Mouse (Mus musculus) MEL (cell line): Measurements from ENCODE around the gene Gm17469. TPM values are rescaled to one million over a fixed set of nuclear protein-coding genes. Genes with fewer than 3 reads are reported as not detected.
"Not testable (repeated sequence)": the region's sequence is repeated elsewhere in the genome, so short reads cannot be mapped to it uniquely, and the experiment has no call there.

Experiments
- DNase-seq: peaks from one replicate; pipeline ENCODE4 v3.0.0; 2011; ENCODE audit warnings: low read depth, low spot score
- H3K27ac ChIP-seq: 2 replicates; pipeline ENCODE4 v1.5.1; 2012; ENCODE audit warnings: low read depth, mild to moderate bottlenecking, control low read depth, low read length, moderate library complexity; ENCODE audit not compliant: control insufficient read depth
- H3K27me3 ChIP-seq, 2 experiments: fragments of 150-350 bp in 1 of 2; sonication (generic) in 1 of 2; 2 replicates each; pipeline ENCODE4 v1.6.1; 2012; ENCODE audit warnings: low read length in 2 of 2, mild to moderate bottlenecking in 2 of 2, improper control_type of control experiment in 1 of 2, moderate library complexity in 1 of 2; ENCODE audit not compliant: insufficient read depth in 2 of 2, control insufficient read depth in 1 of 2
- H3K36me3 ChIP-seq, 2 experiments: 2 replicates each; pipeline ENCODE4 v1.6.1; 2012 to 2014; ENCODE audit warnings: low read length in 2 of 2, improper control_type of control experiment in 1 of 2, inconsistent platforms in 1 of 2, mild to moderate bottlenecking in 1 of 2; ENCODE audit not compliant: insufficient read depth in 2 of 2, control insufficient read depth in 1 of 2
- H3K4me1 ChIP-seq, 2 experiments: fragments of 150-350 bp in 1 of 2; sonication (generic) in 1 of 2; 2 replicates each; pipeline ENCODE4 v1.6.1; 2012; ENCODE audit warnings: low read length in 2 of 2, improper control_type of control experiment in 1 of 2, mild to moderate bottlenecking in 1 of 2; ENCODE audit not compliant: insufficient read depth in 2 of 2, control insufficient read depth in 1 of 2
- H3K4me3 ChIP-seq, 2 experiments: fragments of 150-350 bp in 1 of 2; sonication (generic) in 1 of 2; 2 replicates each; pipeline ENCODE4 v1.5.1; 2012; ENCODE audit warnings: low read depth in 2 of 2, low read length in 2 of 2, mild to moderate bottlenecking in 2 of 2, moderate library complexity in 2 of 2, control low read depth in 1 of 2, improper control_type of control experiment in 1 of 2; ENCODE audit not compliant: control insufficient read depth in 1 of 2, insufficient read depth in 1 of 2
- H3K79me2 ChIP-seq: 2 replicates; pipeline ENCODE4 v1.6.1; 2012; ENCODE audit warnings: mild to moderate bottlenecking, low read length, moderate library complexity; ENCODE audit not compliant: control insufficient read depth, poor library complexity, insufficient read depth
- H3K9ac ChIP-seq: 2 replicates; pipeline ENCODE4 v1.6.1; 2012; ENCODE audit warnings: low read depth, mild to moderate bottlenecking, control low read depth, low read length, moderate library complexity; ENCODE audit not compliant: control insufficient read depth, poor library complexity, severe bottlenecking
- H3K9me3 ChIP-seq: fragments of 150-350 bp; sonication (generic); replicated peaks from 2 replicates; pipeline ENCODE4 v1.6.1; 2012; ENCODE audit warnings: mild to moderate bottlenecking, low read length, improper control_type of control experiment, moderate library complexity; ENCODE audit not compliant: insufficient read depth
- polyA plus RNA-seq, 2 experiments: library from polyadenylated mRNA; stranded (reverse) in 1 of 2; unstranded in 1 of 2; fragments of >175 nt in 1 of 2; fragments of >200 nt in 1 of 2; gene quantifications; 2 replicates each; pipeline versions ENCODE4 v1.2.1 to v1.2.4; 2012; ENCODE audit warnings: low replicate concordance in 2 of 2, low read depth in 1 of 2; ENCODE audit not compliant: insufficient read length in 2 of 2, insufficient read depth in 1 of 2, missing spikeins in 1 of 2
- total RNA-seq: library from RNA; depleted of rRNA; stranded (reverse); fragments of 300-350 nt; gene quantifications from 2 replicates; pipeline ENCODE4 v1.2.3, GENCODE M21; 2012; rRNA removed

Gm17469 gene
- total RNA-seq (not detected in 2 replicates), polyA plus RNA-seq (not detected)

GRCm38 (mm10) chrX:124629593-124629992, at the start of gene Gm17469:
Gene Gm17469, plus strand, starts transcription at chrX:124629893.
- H3K4me1 ChIP-seq, DNase-seq, H3K27ac ChIP-seq, H3K27me3 ChIP-seq, H3K79me2 ChIP-seq, H3K9ac ChIP-seq, H3K4me3 ChIP-seq, H3K9me3 ChIP-seq, H3K36me3 ChIP-seq: not testable (repeated sequence)

Other genes with a start within 250 kb of the Gm17469 start
- gene Gm17584, start 129.3 kb upstream of the Gm17469 start, total RNA-seq, result not detected in 2 replicates
- not detected for gene Gm17584, start 129.3 kb upstream of the Gm17469 start, polyA plus RNA-seq